Mouse (Mus musculus) MEL (cell line): ENCODE measurements at regions not wholly inside any gene's neighbourhood (a gene's known extent, or its start where the extent isn't known, plus 50 kb on each side); places are given as distances from the start of the nearest gene placed in this dataset.

Source experiments
- DNase-seq: peaks from one replicate; pipeline ENCODE4 v3.0.0; 2011; ENCODE audit warnings: low read depth, low spot score
- H3K27ac ChIP-seq: 2 replicates; pipeline ENCODE4 v1.5.1; 2012; ENCODE audit warnings: low read depth, mild to moderate bottlenecking, control low read depth, low read length, moderate library complexity; ENCODE audit not compliant: control insufficient read depth
- H3K27me3 ChIP-seq, 2 experiments: fragments of 150-350 bp in 1 of 2; sonication (generic) in 1 of 2; 2 replicates each; pipeline ENCODE4 v1.6.1; 2012; ENCODE audit warnings: low read length in 2 of 2, mild to moderate bottlenecking in 2 of 2, improper control_type of control experiment in 1 of 2, moderate library complexity in 1 of 2; ENCODE audit not compliant: insufficient read depth in 2 of 2, control insufficient read depth in 1 of 2
- H3K36me3 ChIP-seq, 2 experiments: 2 replicates each; pipeline ENCODE4 v1.6.1; 2012 to 2014; ENCODE audit warnings: low read length in 2 of 2, improper control_type of control experiment in 1 of 2, inconsistent platforms in 1 of 2, mild to moderate bottlenecking in 1 of 2; ENCODE audit not compliant: insufficient read depth in 2 of 2, control insufficient read depth in 1 of 2
- H3K4me1 ChIP-seq, 2 experiments: fragments of 150-350 bp in 1 of 2; sonication (generic) in 1 of 2; 2 replicates each; pipeline ENCODE4 v1.6.1; 2012; ENCODE audit warnings: low read length in 2 of 2, improper control_type of control experiment in 1 of 2, mild to moderate bottlenecking in 1 of 2; ENCODE audit not compliant: insufficient read depth in 2 of 2, control insufficient read depth in 1 of 2
- H3K4me3 ChIP-seq, 2 experiments: fragments of 150-350 bp in 1 of 2; sonication (generic) in 1 of 2; 2 replicates each; pipeline ENCODE4 v1.5.1; 2012; ENCODE audit warnings: low read depth in 2 of 2, low read length in 2 of 2, mild to moderate bottlenecking in 2 of 2, moderate library complexity in 2 of 2, control low read depth in 1 of 2, improper control_type of control experiment in 1 of 2; ENCODE audit not compliant: control insufficient read depth in 1 of 2, insufficient read depth in 1 of 2
- H3K79me2 ChIP-seq: 2 replicates; pipeline ENCODE4 v1.6.1; 2012; ENCODE audit warnings: mild to moderate bottlenecking, low read length, moderate library complexity; ENCODE audit not compliant: control insufficient read depth, poor library complexity, insufficient read depth
- H3K9ac ChIP-seq: 2 replicates; pipeline ENCODE4 v1.6.1; 2012; ENCODE audit warnings: low read depth, mild to moderate bottlenecking, control low read depth, low read length, moderate library complexity; ENCODE audit not compliant: control insufficient read depth, poor library complexity, severe bottlenecking
- H3K9me3 ChIP-seq: fragments of 150-350 bp; sonication (generic); replicated peaks from 2 replicates; pipeline ENCODE4 v1.6.1; 2012; ENCODE audit warnings: mild to moderate bottlenecking, low read length, improper control_type of control experiment, moderate library complexity; ENCODE audit not compliant: insufficient read depth
- CTCF ChIP-seq, 3 experiments: IDR thresholded peaks in 2 of 3; conservative IDR thresholded peaks in 1 of 3; 2 replicates each; pipeline ENCODE4 v1.5.1; 2011 to 2012; ENCODE audit warnings: low read length in 3 of 3, low read depth in 2 of 3, mild to moderate bottlenecking in 2 of 3, improper control_type of control experiment in 1 of 3, inconsistent platforms in 1 of 3, mixed read lengths in 1 of 3, moderate library complexity in 1 of 3; ENCODE audit not compliant: control insufficient read depth in 1 of 3, insufficient read depth in 1 of 3, poor library complexity in 1 of 3, severe bottlenecking in 1 of 3
- E2F4 ChIP-seq: IDR thresholded peaks from 2 replicates; pipeline ENCODE4 v1.6.1; 2011; ENCODE audit warnings: low read depth, low read length, improper control_type of control experiment, borderline replicate concordance
- ELF1 ChIP-seq: IDR thresholded peaks from 2 replicates; pipeline ENCODE4 v1.6.1; 2014; ENCODE audit warnings: low read depth, mild to moderate bottlenecking, inconsistent platforms, low read length, improper control_type of control experiment, moderate library complexity
- HCFC1 ChIP-seq: IDR thresholded peaks from 2 replicates; pipeline ENCODE4 v1.6.1; 2012; ENCODE audit warnings: low read depth, mild to moderate bottlenecking, inconsistent platforms, low read length, improper control_type of control experiment, moderate library complexity
- JUND ChIP-seq: IDR thresholded peaks from 2 replicates; pipeline ENCODE4 v1.6.1; 2011; ENCODE audit warnings: low read depth, mild to moderate bottlenecking, improper control_type of control experiment, low read length
- MAFK ChIP-seq: IDR thresholded peaks from 2 replicates; pipeline ENCODE4 v1.6.1; 2011; ENCODE audit warnings: low read depth, mild to moderate bottlenecking, low read length, improper control_type of control experiment, borderline replicate concordance
- MAX ChIP-seq: IDR thresholded peaks from 2 replicates; pipeline ENCODE4 v1.6.1; 2011; ENCODE audit warnings: low read length, improper control_type of control experiment
- MAZ ChIP-seq: IDR thresholded peaks from 2 replicates; pipeline ENCODE4 v1.6.1; 2012; ENCODE audit warnings: low read depth, mild to moderate bottlenecking, inconsistent platforms, low read length, improper control_type of control experiment
- POLR2AphosphoS5 ChIP-seq: IDR thresholded peaks from 2 replicates; pipeline ENCODE4 v1.6.1; 2012; ENCODE audit warnings: low read depth, borderline replicate concordance, mild to moderate bottlenecking, inconsistent platforms, low read length, moderate library complexity, mixed read lengths
- RAD21 ChIP-seq: IDR thresholded peaks from 2 replicates; pipeline ENCODE4 v1.6.1; 2011; ENCODE audit warnings: mild to moderate bottlenecking, low read depth, low read length, improper control_type of control experiment
- RCOR1 ChIP-seq: IDR thresholded peaks from 2 replicates; pipeline ENCODE4 v1.6.1; 2012; ENCODE audit warnings: low read depth, mild to moderate bottlenecking, inconsistent platforms, low read length, improper control_type of control experiment
- SIN3A ChIP-seq: IDR thresholded peaks from 2 replicates; pipeline ENCODE4 v1.6.1; 2012; ENCODE audit warnings: low read length, improper control_type of control experiment, inconsistent platforms
- SMC3 ChIP-seq: IDR thresholded peaks from 2 replicates; pipeline ENCODE4 v1.6.1; 2011; ENCODE audit warnings: low read depth, low read length, improper control_type of control experiment
- TBP ChIP-seq: IDR thresholded peaks from 2 replicates; pipeline ENCODE4 v1.8.0; 2011; ENCODE audit warnings: low read depth, low read length, improper control_type of control experiment
- TCF12 ChIP-seq: IDR thresholded peaks from 2 replicates; pipeline ENCODE4 v1.6.1; 2014; ENCODE audit warnings: low read depth, mild to moderate bottlenecking, inconsistent platforms, low read length, improper control_type of control experiment, moderate library complexity
- UBTF ChIP-seq: IDR thresholded peaks from 2 replicates; pipeline ENCODE4 v1.6.1; 2012; ENCODE audit warnings: low read depth, mild to moderate bottlenecking, inconsistent platforms, low read length, improper control_type of control experiment, moderate library complexity, borderline replicate concordance; ENCODE audit not compliant: insufficient read depth
- ZMIZ1 ChIP-seq: IDR thresholded peaks from 2 replicates; pipeline ENCODE4 v1.6.1; 2012; ENCODE audit warnings: low read depth, mild to moderate bottlenecking, inconsistent platforms, low read length, improper control_type of control experiment, moderate library complexity
- ZNF384 ChIP-seq: IDR thresholded peaks from 2 replicates; pipeline ENCODE4 v1.6.1; 2012; ENCODE audit warnings: low read depth, mild to moderate bottlenecking, inconsistent platforms, low read length, improper control_type of control experiment

DNA sequence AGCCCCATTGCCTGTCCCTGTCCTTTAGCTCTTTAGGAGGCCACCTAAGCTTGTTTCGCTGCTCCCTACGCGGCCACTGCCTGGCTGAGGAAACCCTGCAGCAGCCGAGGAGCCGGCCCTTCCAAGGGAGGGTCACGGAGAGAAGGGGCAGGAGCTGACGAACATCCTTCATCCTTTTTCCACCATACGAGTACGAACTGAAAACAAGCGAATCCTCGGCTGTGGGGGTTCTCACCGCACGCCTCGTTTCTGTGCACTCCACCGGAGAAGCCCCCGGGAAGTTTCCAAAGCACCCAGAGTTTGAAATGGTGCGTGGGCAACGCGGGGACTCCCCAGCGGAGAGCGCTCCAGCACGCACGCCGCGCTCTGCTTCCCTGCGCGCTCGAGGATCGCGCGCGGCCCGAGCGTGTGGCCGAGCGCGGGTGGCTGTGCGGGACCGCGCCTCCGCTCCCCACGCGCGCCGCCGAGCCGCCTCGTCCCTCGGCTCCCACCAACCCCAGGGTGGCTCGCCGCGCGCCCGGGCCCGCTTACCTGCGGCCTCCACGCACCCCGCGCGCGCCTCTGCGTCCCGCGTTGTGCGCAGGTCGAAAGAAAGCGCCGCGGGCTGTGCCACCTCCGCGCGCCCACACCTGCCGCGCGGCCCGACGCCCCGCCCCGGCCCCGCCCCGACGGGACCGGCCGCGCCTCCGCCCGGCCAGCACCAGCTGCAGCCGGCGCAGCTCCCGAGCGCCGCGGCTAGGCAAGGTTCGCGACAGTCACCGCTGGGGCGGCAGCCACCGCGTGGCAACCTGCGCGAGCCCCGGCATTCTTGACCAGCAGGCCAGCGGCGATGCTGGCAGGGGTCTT is 58.1 kb upstream of the Ifne start:
- no peak for DNase-seq
- H3K79me2 ChIP-seq = no peaks in the 10 kb centered on the region
- H3K9ac ChIP-seq = no peak overlapping the region
- H3K27ac ChIP-seq = no peak overlapping the region
- no peaks in the 10 kb centered on the region for H3K9me3 ChIP-seq
- H3K36me3 ChIP-seq = no peaks in the 10 kb centered on the region
- H3K4me3 ChIP-seq = no peak overlapping the region
- peaks cover 2 to 4% of the 10 kb centered on the region in 2 experiments for H3K27me3 ChIP-seq
- TF ChIP-seq POLR2AphosphoS5 = no peak
- TF ChIP-seq MAZ = no peak
- TF ChIP-seq RAD21 = no peak
- no peak for TF ChIP-seq TCF12
- TF ChIP-seq MAX = no peak
- no peaks in the 10 kb centered on the region for H3K4me1 ChIP-seq

- Histone ChIP-seq H3K27ac (no peak overlapping the region), H3K36me3 (no peaks in the 10 kb centered on the region), H3K27me3 (peaks cover 2 to 4% of the 10 kb centered on the region in 2 experiments), H3K9ac (no peak overlapping the region), H3K9me3 (no peaks in the 10 kb centered on the region), H3K4me1 (no peaks in the 10 kb centered on the region), H3K4me3 (no peak overlapping the region), H3K79me2 (no peaks in the 10 kb centered on the region)
- TF ChIP-seq JUND = no peak
- no peak for TF ChIP-seq MAZ
- TF ChIP-seq TBP = no peak
- no peak for TF ChIP-seq MAFK
- no peak for DNase-seq
Measured at GRCm38 (mm10) chr4:88936976-88937375, 57.0 kb upstream of the Ifne start.

GRCm38 (mm10) chr4:88935901-88936300 is 55.9 kb upstream of the Ifne start:
- Histone ChIP-seq H3K36me3 (no peaks in the 10 kb centered on the region), H3K4me1 (no peaks in the 10 kb centered on the region), H3K9ac (no peak overlapping the region)
- no peak for DNase-seq
- TF ChIP-seq RCOR1 = no peak
- TF ChIP-seq UBTF = no peak
- no peak for TF ChIP-seq HCFC1
- no peak for TF ChIP-seq E2F4
- TF ChIP-seq JUND = no peak
- no peak for TF ChIP-seq ELF1
- TF ChIP-seq ZMIZ1 = no peak
- TF ChIP-seq TCF12 = no peak
- no peak for TF ChIP-seq MAFK
- no peak for TF ChIP-seq SMC3
- no peak for TF ChIP-seq POLR2AphosphoS5
- no peak for TF ChIP-seq SIN3A
- no peak for TF ChIP-seq CTCF (IDR thresholded peaks at IDR 0.05 in 2 of 3, conservative IDR thresholded peaks at IDR 0.05 in 1 of 3; ENCODE audit: control insufficient read depth in 1 of 3, insufficient read depth in 1 of 3, low read depth in 2 of 3, low read length in 3 of 3, poor library complexity in 1 of 3, severe bottlenecking in 1 of 3)
- TF ChIP-seq ZNF384 = no peak
- TF ChIP-seq, all 39 proteins: peak for 0
- H3K79me2 ChIP-seq = no peaks in the 10 kb centered on the region
- H3K27ac ChIP-seq = no peak overlapping the region
- no peak overlapping the region for H3K4me3 ChIP-seq
- H3K9me3 ChIP-seq = no peaks in the 10 kb centered on the region
- peaks cover 2 to 3% of the 10 kb centered on the region in 2 experiments for H3K27me3 ChIP-seq
